Mouse (Mus musculus) CH12.LX (cell line): ENCODE data around the gene Aff2.

Experiments used
- CTCF ChIP-seq, 2 experiments: IDR thresholded peaks in 1 of 2; conservative IDR thresholded peaks in 1 of 2; 2 replicates each; pipeline ENCODE4 v1.5.1; 2011 to 2012; ENCODE audit warnings: low read depth in 2 of 2, low read length in 2 of 2, improper control_type of control experiment in 1 of 2, inconsistent platforms in 1 of 2, mild to moderate bottlenecking in 1 of 2, moderate library complexity in 1 of 2
- ELF1 ChIP-seq: IDR thresholded peaks from 2 replicates; pipeline ENCODE4 v1.6.1; 2014; ENCODE audit warnings: low read depth, mild to moderate bottlenecking, inconsistent platforms, low read length, improper control_type of control experiment
- EP300 ChIP-seq: IDR thresholded peaks from 2 replicates; pipeline ENCODE4 v1.6.1; 2011; ENCODE audit warnings: low read length, improper control_type of control experiment
- MAFK ChIP-seq: IDR thresholded peaks from 2 replicates; pipeline ENCODE4 v1.6.1; 2011; ENCODE audit warnings: low read length, improper control_type of control experiment; ENCODE audit not compliant: insufficient replicate concordance
- MAX ChIP-seq: IDR thresholded peaks from 2 replicates; pipeline ENCODE4 v1.6.1; 2011; ENCODE audit warnings: low read length, improper control_type of control experiment
- MYC ChIP-seq: IDR thresholded peaks from 2 replicates; pipeline ENCODE4 v1.6.1; 2011; ENCODE audit warnings: low read depth, mild to moderate bottlenecking, improper control_type of control experiment, low read length
- PAX5 ChIP-seq: IDR thresholded peaks from 2 replicates; pipeline ENCODE4 v1.6.1; 2012; ENCODE audit warnings: low read length, inconsistent platforms, mixed read lengths
- POLR2A ChIP-seq: IDR thresholded peaks from 2 replicates; pipeline ENCODE4 v1.6.1; 2011; ENCODE audit warnings: low read depth, mild to moderate bottlenecking, improper control_type of control experiment, low read length
- POLR2AphosphoS2 ChIP-seq: IDR thresholded peaks from 2 replicates; pipeline ENCODE4 v1.6.1; 2011; ENCODE audit warnings: low read depth, low read length, improper control_type of control experiment
- USF2 ChIP-seq: conservative IDR thresholded peaks from 2 replicates; pipeline ENCODE4 v1.6.1; 2011; ENCODE audit warnings: low read depth, low read length, improper control_type of control experiment

DNA sequence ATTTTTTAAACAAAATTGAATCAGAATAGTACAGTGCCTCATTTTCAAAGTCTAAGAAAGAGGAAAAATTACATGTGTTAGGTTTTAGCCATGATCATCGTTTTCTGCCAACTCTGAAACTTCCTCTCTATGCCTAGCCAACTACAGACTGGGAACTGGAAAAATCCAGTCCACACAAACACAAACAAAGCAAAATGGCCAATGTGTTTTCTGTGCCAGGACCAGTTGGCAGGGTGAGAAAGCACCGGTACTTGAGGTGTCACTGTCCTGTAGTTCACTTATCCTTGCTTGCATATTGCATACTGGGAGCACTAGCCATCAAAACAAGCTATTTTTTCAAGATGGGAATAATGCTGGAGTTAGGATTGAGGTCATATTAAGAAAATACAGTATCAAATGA lies 100.8 kb downstream of the Aff2 start:
- TF ChIP-seq POLR2A (no peak), EP300 (no peak), MAX (no peak), USF2 (no peak), MAFK (no peak), CTCF (conservative IDR thresholded peaks at IDR 0.05 in 1 of 2, IDR thresholded peaks at IDR 0.05 in 1 of 2; ENCODE audit: low read depth in 2 of 2, low read length in 2 of 2) (no peak), PAX5 (no peak), POLR2AphosphoS2 (no peak), MYC (no peak), ELF1 (no peak)
